In the genomic region with DNA sequence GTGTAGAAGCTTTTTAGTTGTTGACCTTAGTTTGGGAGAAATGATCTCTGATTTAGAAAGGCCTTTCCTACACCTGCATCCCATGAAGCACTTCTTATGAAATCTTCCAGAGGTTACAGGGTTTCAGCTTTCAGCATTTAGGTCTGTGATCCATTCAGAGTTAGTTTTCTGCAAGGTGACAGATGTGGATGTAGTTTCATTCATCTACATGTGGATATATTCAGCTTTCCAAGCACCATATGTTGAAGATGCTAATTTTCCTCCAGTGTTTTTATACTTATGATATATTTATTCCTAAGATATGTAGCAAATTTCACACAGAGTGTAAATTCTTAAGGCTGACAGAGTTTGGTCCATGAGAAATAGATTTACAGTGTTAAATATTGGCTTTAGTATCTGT, we compare ENCODE assay signal across 16 mouse cellular contexts. TPM values are rescaled to one million over a fixed set of nuclear protein-coding genes. Genes with fewer than 3 reads are reported as not detected.
"Had no signal": no experiment of that assay in that cellular context is flagged by ENCODE, and none has a peak within 500 bp of the region (broad histone marks: within the 10 kb centered on the region; RNA-seq: fewer than 3 reads in every experiment).

No protein-coding gene starts in this region.

RNA-seq across cellular contexts. Expression of a gene that starts 11.7 kb away (rescaled TPM):
- polyA plus RNA-seq: frontal cortex, adult 2 months; heart, embryonic 10.5 days; heart, embryonic 12.5 days; heart, embryonic 14.5 days; hindbrain, embryonic 10.5 days; hindbrain, embryonic 13.5 days; hindbrain, embryonic 15.5 days; inflammation-experienced regulatory T-cells, adult 6 months; kidney, embryonic 14.5 days; limb, embryonic 10.5 days; liver, embryonic 11.5 days; liver, embryonic 13.5 days; liver, embryonic 15.5 days had no signal

RNA-seq across cellular contexts. Expression of a gene that starts 42.9 kb away (rescaled TPM):
- polyA plus RNA-seq: frontal cortex, adult 2 months; heart, embryonic 10.5 days; heart, embryonic 12.5 days; heart, embryonic 14.5 days; hindbrain, embryonic 10.5 days; hindbrain, embryonic 13.5 days; hindbrain, embryonic 15.5 days; inflammation-experienced regulatory T-cells, adult 6 months; intestine, embryonic 15.5 days; intestine, postnatal 0 days; kidney, embryonic 14.5 days; kidney, embryonic 16.5 days; limb, embryonic 10.5 days; liver, embryonic 11.5 days; liver, embryonic 13.5 days; liver, embryonic 15.5 days had no signal

RNA-seq across cellular contexts. Expression of a gene that starts 57.8 kb away (rescaled TPM):
- polyA plus RNA-seq: hindbrain, embryonic 10.5 days; hindbrain, embryonic 13.5 days; inflammation-experienced regulatory T-cells, adult 6 months; kidney, embryonic 14.5 days; limb, embryonic 10.5 days had no signal

RNA-seq across cellular contexts. Expression of a gene that starts 57.9 kb away (rescaled TPM):
- polyA plus RNA-seq: frontal cortex, adult 2 months; heart, embryonic 10.5 days; heart, embryonic 12.5 days; heart, embryonic 14.5 days; hindbrain, embryonic 10.5 days; hindbrain, embryonic 13.5 days; hindbrain, embryonic 15.5 days; kidney, embryonic 14.5 days; kidney, embryonic 16.5 days; limb, embryonic 10.5 days; liver, embryonic 11.5 days; liver, embryonic 13.5 days; liver, embryonic 15.5 days had no signal
